Mouse (Mus musculus) myocyte (in vitro differentiated cells): ENCODE results near the gene Ranbp17. TPM values are rescaled to one million over a fixed set of nuclear protein-coding genes. Genes with fewer than 3 reads are reported as not detected.

ENCODE experiments used
- H3K27me3 ChIP-seq: one replicate; pipeline ENCODE4 v1.6.1; 2011; ENCODE audit not compliant: control insufficient read depth, insufficient read depth, insufficient read length
- H3K36me3 ChIP-seq: one replicate; pipeline ENCODE4 v1.6.1; 2011; ENCODE audit not compliant: control insufficient read depth, insufficient read depth
- H3K4me2 ChIP-seq: one replicate; pipeline ENCODE4 v1.6.1; 2011; ENCODE audit warnings: low read depth, control low read depth
- H3K4me3 ChIP-seq: one replicate; pipeline ENCODE4 v1.5.1; 2011; ENCODE audit warnings: mild to moderate bottlenecking, control low read depth, moderate library complexity
- H3K79me2 ChIP-seq: one replicate; pipeline ENCODE4 v1.6.1; 2011; ENCODE audit not compliant: control insufficient read depth, insufficient read depth
- H3ac ChIP-seq: one replicate; pipeline ENCODE4 v1.6.1; 2011; ENCODE audit not compliant: control insufficient read depth, insufficient read length
- CEBPB ChIP-seq: IDR thresholded peaks from 2 replicates; pipeline ENCODE4 v1.6.1; 2011; ENCODE audit warnings: mild to moderate bottlenecking, moderate library complexity; ENCODE audit not compliant: poor library complexity, insufficient read depth, severe bottlenecking
- E2F4 ChIP-seq: IDR thresholded peaks from one replicate; pipeline ENCODE4 v1.6.1; 2011; ENCODE audit warnings: mild to moderate bottlenecking, control low read depth, moderate library complexity; ENCODE audit not compliant: insufficient read depth
- MAX ChIP-seq: IDR thresholded peaks from one replicate; pipeline ENCODE4 v1.6.1; 2011; ENCODE audit warnings: low read depth, mild to moderate bottlenecking, control low read depth
- MYOD1 ChIP-seq, 3 experiments: IDR thresholded peaks; one replicate each; pipeline ENCODE4 v1.6.1; 2011; ENCODE audit warnings: control low read depth in 2 of 3, low read depth in 2 of 3, mild to moderate bottlenecking in 2 of 3, moderate library complexity in 1 of 3; ENCODE audit not compliant: insufficient read length in 2 of 3, control insufficient read depth in 1 of 3
- MYOG ChIP-seq, 3 experiments: IDR thresholded peaks; one replicate each; pipeline ENCODE4 v1.6.1; 2011; ENCODE audit warnings: control low read depth in 2 of 3, low read depth in 2 of 3, mild to moderate bottlenecking in 2 of 3; ENCODE audit not compliant: insufficient read length in 2 of 3, control insufficient read depth in 1 of 3, insufficient read depth in 1 of 3
- POLR2A ChIP-seq: IDR thresholded peaks from one replicate; pipeline ENCODE4 v1.6.1; 2011; ENCODE audit warnings: low read depth, mild to moderate bottlenecking, control low read depth, moderate library complexity; ENCODE audit not compliant: insufficient read length
- POLR2AphosphoS2 ChIP-seq: IDR thresholded peaks from one replicate; pipeline ENCODE4 v1.6.1; 2011; ENCODE audit warnings: low read depth, control low read depth; ENCODE audit not compliant: insufficient read length
- REST ChIP-seq: IDR thresholded peaks from one replicate; pipeline ENCODE4 v1.6.1; 2011; ENCODE audit warnings: mild to moderate bottlenecking, control low read depth, moderate library complexity; ENCODE audit not compliant: insufficient read depth, insufficient read length
- SRF ChIP-seq: IDR thresholded peaks from one replicate; pipeline ENCODE4 v1.6.1; 2011; ENCODE audit warnings: low read depth; ENCODE audit not compliant: control insufficient read depth, insufficient read length
- TCF12 ChIP-seq: IDR thresholded peaks from one replicate; pipeline ENCODE4 v1.6.1; 2011; ENCODE audit warnings: mild to moderate bottlenecking, control low read depth; ENCODE audit not compliant: poor library complexity, insufficient read depth, severe bottlenecking
- TCF3 ChIP-seq: IDR thresholded peaks from one replicate; pipeline ENCODE4 v1.6.1; 2011; ENCODE audit warnings: low read depth, control low read depth; ENCODE audit not compliant: insufficient read length
- USF1 ChIP-seq: IDR thresholded peaks from one replicate; pipeline ENCODE4 v1.6.1; 2011; ENCODE audit warnings: low read depth, mild to moderate bottlenecking, control low read depth, moderate library complexity
- polyA plus RNA-seq: library from polyadenylated mRNA; unstranded; fragments of >200 nt; fragmentation: generic; extraction: Trizol; gene quantifications from one replicate; pipeline ENCODE4 v1.2.1, GENCODE M21; 2012; ENCODE audit warnings: missing spikeins

Gene Ranbp17
- polyA plus RNA-seq, 1 experiment = not detected

DNA sequence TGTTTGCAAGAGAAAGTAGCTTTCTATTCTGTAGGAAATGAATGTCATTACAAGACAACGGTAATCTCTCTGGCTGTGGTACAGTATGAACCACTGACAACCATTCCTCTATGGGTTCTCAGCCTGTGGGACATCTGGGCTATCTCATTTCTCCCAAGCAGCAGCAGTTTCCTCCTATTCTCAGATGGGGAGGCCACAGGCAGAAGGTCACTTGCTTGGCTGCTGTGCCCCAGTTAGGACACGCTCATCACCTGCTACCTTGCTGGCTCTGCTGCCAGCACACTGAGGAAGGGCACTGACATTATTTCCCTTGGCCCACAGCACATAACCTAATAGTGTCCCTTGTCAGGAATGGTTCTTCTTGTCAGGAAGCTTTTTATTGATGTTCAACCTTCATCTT is 285.4 kb downstream of the Ranbp17 start:
- Histone ChIP-seq H3K36me3 (no peaks in the 10 kb centered on the region), H3ac (no peak overlapping the region), H3K4me2 (no peak overlapping the region), H3K4me3 (no peak overlapping the region), H3K27me3 (no peaks in the 10 kb centered on the region), H3K79me2 (no peaks in the 10 kb centered on the region)
- TF ChIP-seq POLR2A (no peak), MYOG (IDR thresholded peaks at IDR 0.05; ENCODE audit: control insufficient read depth in 1 of 3, insufficient read depth in 1 of 3, insufficient read length in 2 of 3, low read depth in 2 of 3) (no peak), TCF12 (no peak), TCF3 (no peak), CEBPB (no peak), USF1 (no peak), POLR2AphosphoS2 (no peak), MAX (no peak), E2F4 (no peak), MYOD1 (IDR thresholded peaks at IDR 0.05; ENCODE audit: control insufficient read depth in 1 of 3, insufficient read length in 2 of 3, low read depth in 2 of 3) (no peak), SRF (no peak), REST (no peak)

DNA sequence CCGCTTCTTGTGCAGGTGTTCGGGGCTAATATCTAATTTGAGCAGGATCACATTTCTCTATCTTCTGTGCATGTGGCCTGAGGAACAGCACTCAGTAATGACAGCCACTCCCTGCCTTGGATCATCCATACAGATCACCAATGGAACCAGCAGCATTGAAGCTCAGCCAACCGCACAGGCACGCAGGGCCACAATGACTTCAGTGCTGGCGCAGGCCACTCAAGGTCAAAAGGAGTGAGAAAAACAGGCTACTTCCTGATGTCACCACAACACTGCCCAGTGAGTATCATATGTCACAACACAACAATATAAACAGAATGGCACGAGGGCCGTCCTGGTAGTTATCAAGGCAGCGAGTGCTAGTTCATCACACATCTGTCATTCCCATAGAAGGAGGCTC is 287.0 kb downstream of the Ranbp17 start:
- Histone ChIP-seq H3ac (no peak overlapping the region), H3K79me2 (no peaks in the 10 kb centered on the region), H3K4me3 (no peak overlapping the region), H3K4me2 (no peak overlapping the region), H3K27me3 (no peaks in the 10 kb centered on the region), H3K36me3 (no peaks in the 10 kb centered on the region)
- TF ChIP-seq MAX (no peak), CEBPB (no peak)

DNA sequence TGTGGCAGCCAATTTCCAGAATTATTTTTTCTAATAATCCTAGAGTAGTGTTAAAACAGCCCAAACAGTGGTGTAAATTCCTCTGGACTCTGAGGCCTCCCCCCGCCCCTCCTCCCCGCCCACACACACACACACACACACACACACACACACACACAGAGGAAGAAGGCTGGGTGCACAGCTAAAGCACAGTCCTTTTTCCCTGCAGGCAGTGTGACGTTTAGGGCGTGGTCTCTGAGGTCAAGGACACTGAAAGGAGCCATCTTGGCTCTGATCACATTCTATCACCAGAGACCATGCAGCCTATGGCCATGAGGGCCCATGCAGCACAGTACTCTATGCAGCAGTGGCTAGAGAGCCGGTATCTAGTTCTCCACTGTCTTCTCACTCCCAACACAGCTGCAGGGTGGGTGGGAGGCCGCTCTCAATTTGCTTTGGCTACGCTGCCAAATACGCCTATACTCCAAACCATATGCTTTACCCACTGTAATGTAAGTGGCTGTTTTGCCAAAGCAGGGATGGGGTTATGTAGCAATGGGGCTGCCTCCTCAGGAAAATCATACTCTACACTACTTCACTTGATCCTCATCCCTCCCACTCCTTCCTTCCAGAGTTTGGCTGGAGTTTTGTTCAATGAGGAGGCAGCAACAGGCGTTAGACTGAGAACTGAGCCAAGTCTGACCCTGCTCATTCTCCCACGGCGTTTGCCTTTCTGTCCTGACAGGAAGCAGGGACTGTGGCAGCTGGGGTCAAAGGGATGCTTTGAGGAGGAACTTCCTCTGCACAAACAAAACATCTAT is 291.8 kb downstream of the Ranbp17 start:
- Histone ChIP-seq H3K79me2 (no peaks in the 10 kb centered on the region), H3K4me3 (no peak overlapping the region), H3ac (no peak overlapping the region), H3K36me3 (no peaks in the 10 kb centered on the region), H3K27me3 (peaks cover 17% of the 10 kb centered on the region), H3K4me2 (no peak overlapping the region)
- TF ChIP-seq POLR2AphosphoS2 = no peak
- no peak for TF ChIP-seq MYOG (IDR thresholded peaks at IDR 0.05; ENCODE audit: control insufficient read depth in 1 of 3, insufficient read depth in 1 of 3, insufficient read length in 2 of 3, low read depth in 2 of 3)
- no peak for TF ChIP-seq SRF

DNA sequence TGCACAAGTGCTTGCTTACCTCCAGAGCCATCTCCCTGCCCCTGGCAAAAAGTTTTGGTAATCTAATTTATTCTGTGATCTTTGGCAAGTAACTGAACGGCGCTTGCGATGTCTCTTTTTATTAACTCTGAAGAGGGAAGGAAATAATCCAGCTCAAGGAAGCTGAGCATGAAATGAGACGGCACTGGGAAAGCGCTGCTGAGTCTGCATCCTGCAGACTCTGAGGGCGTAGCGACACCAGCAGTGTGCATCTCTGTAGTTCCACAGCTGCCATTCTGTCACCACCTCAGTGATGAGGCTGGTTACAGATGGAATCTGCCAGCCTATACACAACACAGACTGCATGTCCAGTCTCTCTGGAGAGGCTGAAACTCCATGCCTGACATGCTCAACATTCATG is 292.8 kb downstream of the Ranbp17 start:
- no peaks in the 10 kb centered on the region for H3K79me2 ChIP-seq
- peaks cover 17% of the 10 kb centered on the region for H3K27me3 ChIP-seq
- H3K4me2 ChIP-seq = no peak overlapping the region
- no peak overlapping the region for H3ac ChIP-seq
- H3K36me3 ChIP-seq = no peaks in the 10 kb centered on the region
- H3K4me3 ChIP-seq = no peak overlapping the region
- TF ChIP-seq MAX (no peak), POLR2A (no peak), REST (no peak), MYOG (IDR thresholded peaks at IDR 0.05; ENCODE audit: control insufficient read depth in 1 of 3, insufficient read depth in 1 of 3, insufficient read length in 2 of 3, low read depth in 2 of 3) (no peak), USF1 (no peak), TCF12 (no peak), POLR2AphosphoS2 (no peak), CEBPB (no peak), TCF3 (no peak), MYOD1 (IDR thresholded peaks at IDR 0.05; ENCODE audit: control insufficient read depth in 1 of 3, insufficient read length in 2 of 3, low read depth in 2 of 3) (no peak), E2F4 (no peak), SRF (no peak)

DNA sequence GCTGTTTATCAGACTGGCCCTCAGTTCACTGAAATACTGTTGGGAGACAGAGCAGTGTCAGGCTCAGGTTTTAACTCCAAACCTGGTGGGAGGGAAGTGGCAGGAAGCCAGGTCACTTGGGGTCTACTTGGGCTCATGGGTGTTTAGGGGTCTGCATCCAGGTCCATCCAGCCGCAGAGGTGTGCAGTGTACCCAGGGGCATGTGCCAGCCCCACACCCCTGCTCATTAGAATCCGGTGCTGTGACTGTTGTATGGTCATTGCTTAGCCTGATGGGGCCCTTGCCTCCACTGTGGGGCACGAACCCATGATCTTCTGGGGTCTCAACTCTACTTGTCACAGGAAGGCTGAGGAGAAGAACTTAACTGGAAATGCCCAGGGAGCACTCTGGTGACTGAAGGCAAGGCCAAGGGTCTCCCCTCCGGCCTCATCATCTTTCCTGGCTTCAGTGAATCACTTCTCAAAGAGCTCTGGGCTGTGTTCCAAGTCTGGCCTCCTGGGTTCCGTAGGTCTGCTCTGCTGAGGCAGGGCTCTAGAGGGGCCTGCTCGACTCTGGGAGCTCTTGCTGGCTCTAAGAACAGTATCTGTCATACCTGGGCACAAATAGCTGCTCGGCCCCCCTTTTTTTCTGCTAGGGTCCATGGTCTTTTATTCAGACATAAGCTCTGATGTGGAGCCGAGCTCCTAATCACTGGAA is 296.0 kb downstream of the Ranbp17 start:
- Histone ChIP-seq H3K4me3 (no peak overlapping the region), H3K79me2 (no peaks in the 10 kb centered on the region), H3K36me3 (no peaks in the 10 kb centered on the region), H3K4me2 (no peak overlapping the region), H3K27me3 (peaks cover 17% of the 10 kb centered on the region), H3ac (no peak overlapping the region)
- TF ChIP-seq MYOD1 (IDR thresholded peaks at IDR 0.05; ENCODE audit: control insufficient read depth in 1 of 3, insufficient read length in 2 of 3, low read depth in 2 of 3) (no peak), POLR2A (no peak), TCF12 (no peak), E2F4 (no peak)
